Mouse (Mus musculus): ENCODE measurements around the gene F11. TPM values are rescaled to one million over a fixed set of nuclear protein-coding genes. Genes with fewer than 3 reads are reported as not detected.

F11 gene
- polyA plus RNA-seq (2017; shearing (Covaris generic)) = not detected

DNA sequence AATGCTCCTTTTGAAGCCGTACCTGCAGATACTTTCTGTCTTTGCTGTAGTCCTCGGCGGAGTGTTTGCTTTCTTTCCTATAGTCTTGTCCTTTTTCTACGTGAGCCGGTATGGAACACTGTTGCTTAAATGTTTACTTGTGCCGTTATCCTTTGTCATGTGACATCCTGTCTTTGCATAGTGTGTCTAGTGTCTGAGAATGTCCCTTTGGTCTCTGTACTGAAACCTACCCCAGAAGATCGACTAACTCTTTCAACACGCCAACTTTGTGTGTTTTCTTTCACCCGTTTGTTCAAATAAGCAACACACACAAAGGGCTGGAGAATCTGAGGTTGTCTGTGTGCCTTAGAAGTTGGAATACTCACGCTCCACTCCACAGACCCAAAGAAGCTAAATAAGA lies at the start of gene F11:
Gene F11, minus strand, starts transcription at position 112 of the 400 bp plus-strand sequence.
- ATAC-seq = no peak

- ATAC-seq = no peak
Measured at GRCm38 (mm10) chr8:45310967-45311366, 49.1 kb upstream of the F11 start.

GRCm38 (mm10) chr8:45308366-45308765 lies 46.5 kb upstream of the F11 start, which contains the start of gene Gm45753:
Gene Gm45753 (minus strand): TSS chr8:45308466.
- ATAC-seq = no peak

GRCm38 (mm10) chr8:45305479-45305878 lies 43.6 kb upstream of the F11 start:
- no peak for ATAC-seq

- ATAC-seq = no peak
Measured at GRCm38 (mm10) chr8:45304354-45304753, 42.5 kb upstream of the F11 start.

GRCm38 (mm10) chr8:45302390-45302789 lies 40.6 kb upstream of the F11 start:
- ATAC-seq = no peak

- ATAC-seq = no peak
Measured at GRCm38 (mm10) chr8:45295276-45295675, 33.4 kb upstream of the F11 start.

DNA sequence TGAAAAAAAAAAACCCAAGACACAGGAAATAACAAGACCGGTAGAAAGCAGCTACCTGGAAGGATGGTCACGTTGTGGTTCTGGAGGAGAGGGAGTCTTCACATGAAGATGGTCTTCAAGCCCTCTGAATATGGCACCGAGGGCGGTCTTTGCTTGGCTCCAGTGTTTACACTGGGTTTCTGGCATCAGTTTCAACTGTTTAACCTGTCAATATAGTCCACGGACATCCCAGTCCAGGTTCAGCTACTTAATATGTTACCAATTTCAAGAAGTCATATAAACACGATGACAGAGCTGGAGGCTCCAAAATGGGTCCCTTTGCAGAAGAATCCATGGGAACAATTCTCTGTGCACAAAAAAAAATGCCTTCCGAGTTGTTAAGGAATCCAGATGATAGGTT lies 32.9 kb upstream of the F11 start, which contains the start of gene Klkb1:
Gene Klkb1, minus strand, starts transcription at position 173 of the 400 bp plus-strand sequence.
- no peak for ATAC-seq

- ATAC-seq = no peak
Measured at GRCm38 (mm10) chr8:45291790-45292189, 30.0 kb upstream of the F11 start.

DNA sequence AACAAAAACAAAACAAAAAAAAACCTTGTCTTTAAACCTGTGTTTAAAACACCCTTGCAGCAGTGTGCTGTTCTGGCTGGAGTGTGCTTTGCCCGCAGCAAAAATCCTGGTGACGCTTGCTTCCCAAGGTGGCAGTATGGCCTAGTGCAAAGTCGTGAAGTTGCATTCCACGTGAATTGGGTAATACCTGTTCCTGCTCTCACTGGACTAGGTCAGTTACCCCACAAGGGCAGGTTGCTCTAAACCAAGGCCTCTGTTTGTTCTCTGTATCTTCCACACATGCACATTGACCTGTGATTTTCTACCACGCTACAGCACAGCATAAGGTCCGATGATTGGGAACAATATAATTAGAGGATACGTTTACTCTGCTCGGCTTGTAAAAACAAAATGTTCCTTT lies 19.8 kb upstream of the F11 start:
- ATAC-seq = no peak

GRCm38 (mm10) chr8:45277453-45277852 lies 15.6 kb upstream of the F11 start:
- no peak for ATAC-seq

DNA sequence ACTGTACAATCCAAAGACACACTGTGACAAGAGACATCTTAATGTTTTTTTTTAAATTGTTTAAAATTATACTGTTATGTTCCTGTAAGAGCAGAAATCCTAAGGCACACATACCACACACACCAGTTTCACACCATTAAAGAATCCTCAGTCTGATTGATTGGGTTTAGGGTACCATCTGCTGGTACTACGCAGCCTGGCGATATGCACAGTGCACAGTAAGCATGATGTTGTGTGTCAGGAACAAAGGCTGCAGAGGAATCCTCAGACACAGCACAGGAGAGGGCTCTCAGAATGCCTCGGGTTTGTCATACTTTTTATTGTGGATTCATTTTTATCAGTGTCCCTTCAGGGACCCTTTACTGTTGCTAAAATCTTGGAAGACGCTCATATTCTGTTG lies 12.5 kb upstream of the F11 start:
- ATAC-seq = no peak

- ATAC-seq = no peak
Measured at GRCm38 (mm10) chr8:45269056-45269455, 7.2 kb upstream of the F11 start.

GRCm38 (mm10) chr8:45268485-45268884 lies 6.7 kb upstream of the F11 start:
- no peak for ATAC-seq

DNA sequence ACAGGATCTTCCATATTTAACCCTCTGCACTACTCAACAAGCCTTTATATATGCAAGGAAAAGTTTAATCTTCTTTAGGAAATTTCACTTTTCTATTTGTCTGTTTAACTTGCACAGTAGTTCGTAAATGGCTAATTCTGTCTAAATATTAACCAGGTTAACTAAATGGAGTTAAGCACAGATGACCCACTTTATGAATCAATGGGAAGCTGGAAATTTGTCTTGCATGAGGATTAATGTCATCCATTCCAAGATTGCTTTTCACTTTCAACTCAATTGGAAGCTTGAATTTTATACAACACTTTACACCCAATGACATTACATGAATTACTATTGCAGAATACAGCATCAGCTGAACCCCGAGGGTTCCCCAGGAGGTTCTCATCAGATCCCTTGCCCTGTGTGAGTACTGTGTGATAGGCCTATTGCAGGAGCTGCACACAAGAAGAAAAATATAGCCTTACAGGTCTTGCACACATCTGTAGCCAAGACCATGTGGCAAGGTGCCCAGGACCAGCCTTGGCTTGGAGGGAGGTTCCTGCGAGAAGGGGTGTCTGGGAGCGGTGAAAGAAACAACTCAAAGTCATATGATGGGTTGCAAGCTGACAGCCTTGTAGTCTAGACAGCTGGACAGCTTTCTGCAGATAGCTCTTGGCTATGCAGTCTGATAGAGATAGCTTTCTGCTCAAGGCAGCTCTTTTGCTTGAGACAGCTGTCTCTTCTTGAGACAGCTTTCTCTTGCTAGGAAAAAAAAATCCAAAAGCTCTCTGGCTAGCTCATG lies 6.0 kb upstream of the F11 start:
- ATAC-seq = no peak

DNA sequence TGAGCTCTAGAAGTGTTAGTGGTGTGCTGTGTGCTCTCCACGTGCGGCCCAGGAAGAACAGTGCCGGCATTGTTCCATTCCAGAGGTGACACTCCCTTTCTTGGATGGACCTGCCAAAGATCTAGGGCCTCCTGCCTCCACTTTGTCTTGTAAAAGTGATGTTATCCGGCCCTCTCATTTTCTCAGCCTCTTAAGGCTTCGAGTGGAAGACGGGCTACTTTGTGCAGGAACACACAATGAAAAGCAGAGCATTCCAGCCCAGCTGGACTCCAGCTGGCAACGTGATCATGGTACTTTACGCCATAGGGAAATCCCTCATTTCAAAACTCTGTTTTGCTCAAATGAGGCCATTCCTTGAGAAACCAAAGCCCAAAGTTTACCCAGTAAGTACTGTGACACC lies 5.2 kb upstream of the F11 start:
- ATAC-seq = no peak

DNA sequence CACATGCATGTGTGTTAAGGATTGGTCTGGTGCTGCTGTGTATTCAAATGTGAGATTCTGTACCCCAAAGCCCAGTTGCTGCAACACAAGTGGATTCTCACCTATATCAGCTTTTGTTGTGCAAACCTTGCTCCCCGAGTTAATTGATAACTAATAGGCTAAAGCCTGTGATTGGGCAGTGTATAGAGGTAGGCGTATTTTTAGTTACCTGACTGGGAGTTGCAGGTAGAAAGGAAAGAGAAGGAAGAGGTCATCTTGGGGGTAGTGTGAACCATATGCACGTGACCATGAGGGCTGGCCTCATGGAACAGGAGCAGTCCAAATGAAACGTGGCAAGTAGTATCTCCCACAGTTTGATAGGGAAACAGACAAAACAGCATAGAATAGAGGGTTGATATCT lies 3.1 kb upstream of the F11 start:
- no peak for ATAC-seq

DNA sequence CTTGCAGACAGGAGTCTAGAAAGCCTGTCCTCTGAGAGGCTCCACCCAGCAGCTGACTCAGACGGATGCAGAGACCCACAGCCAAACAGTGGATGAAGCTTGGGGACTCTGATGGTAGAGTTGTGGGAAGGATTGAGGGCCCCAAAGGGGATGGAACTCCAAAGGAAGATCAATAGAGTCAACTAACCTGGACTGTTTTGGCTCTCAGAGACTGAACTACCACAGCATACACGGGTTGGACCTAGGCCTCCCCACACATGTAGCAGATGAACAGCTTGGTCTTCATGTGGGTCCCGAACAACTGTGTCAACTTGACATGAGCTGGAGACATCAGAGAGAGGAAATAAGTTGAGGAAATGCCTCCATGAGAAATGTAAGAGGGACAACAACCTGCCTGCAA lies 1.0 kb upstream of the F11 start:
- ATAC-seq = no peak

GRCm38 (mm10) chr8:45258421-45258820 lies 3.4 kb downstream of the F11 start:
- ATAC-seq = no peak

DNA sequence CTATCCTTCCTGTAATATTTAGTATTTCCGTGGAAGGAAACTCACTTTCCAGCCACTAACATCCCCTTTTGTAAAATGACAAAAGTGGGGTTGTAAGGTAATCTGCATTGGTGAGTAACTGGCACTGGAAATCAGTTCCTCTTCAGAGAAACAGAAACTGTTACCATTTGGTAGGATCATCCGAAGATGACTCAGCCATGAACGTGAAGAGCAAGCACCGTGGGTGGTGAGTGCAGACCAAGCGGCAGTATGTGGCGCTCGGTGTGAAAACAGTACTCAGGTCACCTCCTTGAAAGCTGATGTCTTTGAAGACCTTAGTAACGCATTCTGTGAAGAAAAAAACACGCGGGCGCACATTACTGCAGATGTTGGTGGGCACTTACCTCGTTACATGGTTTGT lies 6.8 kb downstream of the F11 start:
- no peak for ATAC-seq

DNA sequence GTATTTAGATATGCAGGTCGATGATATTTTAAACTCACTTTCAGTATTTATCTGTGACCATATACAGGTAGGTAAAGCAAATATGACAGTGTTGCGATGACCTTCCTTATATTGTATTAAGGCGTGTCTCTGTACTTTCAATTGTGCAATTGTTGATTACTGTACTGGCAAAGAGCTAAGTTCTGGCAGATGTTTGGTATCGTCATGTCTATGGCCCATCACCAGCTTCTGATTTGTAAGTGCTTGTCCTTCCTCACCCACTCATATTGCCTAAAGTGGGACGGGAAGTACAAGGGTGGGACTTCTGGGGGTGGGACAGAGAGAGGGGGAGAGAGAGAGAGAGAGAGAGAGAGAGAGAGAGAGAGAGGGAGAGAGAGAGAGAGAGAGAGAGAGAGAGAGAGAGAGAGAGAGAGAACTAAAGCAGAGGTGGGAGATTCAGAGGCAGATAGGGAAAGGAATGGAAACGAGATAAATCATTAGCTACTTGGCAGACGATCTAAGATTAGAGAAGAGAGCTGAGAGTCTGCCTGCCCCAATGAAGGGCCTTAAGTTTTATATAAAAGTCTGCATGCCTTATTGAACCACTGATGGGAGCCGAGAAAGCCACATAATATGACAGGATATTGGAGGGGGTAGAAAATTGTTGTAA lies 7.5 kb downstream of the F11 start:
- no peak for ATAC-seq

DNA sequence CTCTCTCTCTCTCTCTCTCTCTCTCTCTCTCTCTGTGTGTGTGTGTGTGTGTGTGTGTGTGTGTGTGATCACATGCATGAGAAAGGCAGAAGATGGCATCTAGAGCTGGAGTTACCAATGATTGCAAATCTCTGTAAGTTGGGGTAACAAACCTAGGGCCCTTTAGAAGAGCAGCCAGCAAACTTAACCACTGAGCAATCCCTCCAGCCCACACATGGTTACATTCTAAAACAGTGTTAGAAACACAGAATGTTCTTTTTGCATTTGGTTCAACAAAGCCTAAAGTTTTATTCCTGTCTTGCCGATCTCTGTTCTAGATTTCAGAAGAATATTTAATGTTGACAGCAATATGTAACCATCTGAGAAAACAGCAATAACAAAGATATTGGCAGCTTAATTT lies 8.2 kb downstream of the F11 start:
- no peak for ATAC-seq

DNA sequence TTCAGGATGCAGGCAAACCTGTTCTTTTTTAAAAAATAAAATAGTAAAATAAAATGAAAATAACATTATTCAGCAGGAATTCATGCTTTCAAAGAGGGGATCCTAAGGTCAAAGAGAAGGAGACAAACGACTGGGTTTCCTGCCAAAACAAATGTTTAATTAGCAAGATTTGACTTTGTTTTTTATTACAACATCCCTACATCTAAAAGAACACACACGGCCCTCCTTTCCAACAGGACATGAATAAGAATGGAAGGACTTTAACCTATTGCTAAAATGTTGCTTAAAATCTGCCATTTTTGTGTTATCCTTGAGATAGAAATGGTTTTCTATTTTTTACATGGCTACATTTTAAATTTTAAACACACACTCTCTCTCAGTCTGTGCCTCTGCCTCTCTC lies 8.7 kb downstream of the F11 start:
- ATAC-seq = no peak

DNA sequence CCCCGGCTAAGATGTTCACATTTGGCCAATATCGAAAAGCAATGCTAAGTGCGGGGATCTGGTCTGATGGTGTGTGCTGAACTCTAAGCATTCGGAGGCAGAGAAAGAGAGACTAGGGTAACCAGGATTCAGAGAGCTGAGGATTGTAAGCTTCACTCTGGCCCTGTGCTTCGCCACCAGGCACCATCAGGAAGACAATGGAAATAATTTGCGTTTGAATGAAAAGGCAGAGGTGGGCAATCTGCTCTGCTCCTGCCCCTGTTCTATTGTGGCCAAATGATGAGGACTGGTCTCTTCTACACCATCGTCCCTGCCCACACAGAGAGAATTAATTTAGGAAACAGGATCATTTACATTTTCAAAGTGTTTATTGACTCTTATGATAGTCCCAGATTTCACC lies 15.5 kb downstream of the F11 start:
- ATAC-seq = no peak
